Mouse (Mus musculus) stomach, embryonic 14.5 days (tissue): ENCODE results near the gene Nck1. TPM values are rescaled to one million over a fixed set of nuclear protein-coding genes. Genes with fewer than 3 reads are reported as not detected.

Experiments used
- polyA plus RNA-seq: library from polyadenylated mRNA; unstranded; fragments of >200 nt; fragmentation: Nextera tagmentation; extraction: Ambion mirVana; gene quantifications from 2 replicates; pipeline ENCODE4 v1.2.1, GENCODE M21; 2014

The Nck1 gene
- polyA plus RNA-seq, 1 experiment from 2014 or later = 67.4 TPM

Other genes starting within 250 kb of the Nck1 start
- gene Il20rb, start 59.3 kb downstream of the Nck1 start, polyA plus RNA-seq = 1.0 and 2.1 TPM in 2 replicates
- gene Slc35g2, start 25.0 kb upstream of the Nck1 start, polyA plus RNA-seq = 7.3 and 8.1 TPM in 2 replicates
- gene Stag1, start 51.7 kb upstream of the Nck1 start, polyA plus RNA-seq = 66.1 and 70.3 TPM in 2 replicates